Mouse (Mus musculus): Measurements from ENCODE around the gene Snap91.

DNA sequence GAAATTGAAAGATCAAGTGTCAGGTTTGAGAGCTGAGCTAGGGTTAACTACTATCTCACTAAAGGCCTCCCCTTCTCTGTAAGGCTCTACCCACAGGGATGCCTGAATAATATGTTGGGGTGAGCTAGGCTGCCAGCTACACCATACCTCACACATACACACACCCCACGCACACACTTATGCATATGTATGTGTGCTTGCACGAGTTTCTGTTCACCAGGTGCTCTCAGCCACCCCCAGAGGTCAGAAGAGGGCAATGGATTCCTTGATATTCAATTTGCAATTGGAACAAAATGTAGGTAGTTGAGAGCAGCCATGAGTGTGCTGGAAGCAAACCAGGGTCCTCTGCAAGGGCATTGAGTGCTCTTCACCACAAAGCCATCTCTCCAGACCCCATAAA, 116.5 kb downstream of the Snap91 start:
- TF ChIP-seq CTCF (IDR thresholded peaks at IDR 0.05; ENCODE audit: low read depth) (no peak), EP300 (IDR thresholded peaks at IDR 0.05; ENCODE audit: low read depth) (no peak)

All from liver, postnatal 0 days (tissue).